Mouse (Mus musculus): ENCODE data around the gene Abtb1.

GRCm38 (mm10) chr6:88826088-88826487 lies 15.7 kb downstream of the Abtb1 start:
- no peak for TF ChIP-seq CTCF (IDR thresholded peaks at IDR 0.05; ENCODE audit: insufficient read depth, low read length)
- TF ChIP-seq POLR2A (IDR thresholded peaks at IDR 0.05; ENCODE audit: borderline replicate concordance, extremely low read depth, low read depth, low read length) = no peak

All from lung, adult 2 months (tissue).